Mouse (Mus musculus) myocyte (in vitro differentiated cells): ENCODE measurements around the gene Tanc1.

Experiments used
- MAX ChIP-seq: IDR thresholded peaks from one replicate; pipeline ENCODE4 v1.6.1; 2011; ENCODE audit warnings: low read depth, mild to moderate bottlenecking, control low read depth
- POLR2A ChIP-seq: IDR thresholded peaks from one replicate; pipeline ENCODE4 v1.6.1; 2011; ENCODE audit warnings: low read depth, mild to moderate bottlenecking, control low read depth, moderate library complexity; ENCODE audit not compliant: insufficient read length
- TCF12 ChIP-seq: IDR thresholded peaks from one replicate; pipeline ENCODE4 v1.6.1; 2011; ENCODE audit warnings: mild to moderate bottlenecking, control low read depth; ENCODE audit not compliant: poor library complexity, insufficient read depth, severe bottlenecking

DNA sequence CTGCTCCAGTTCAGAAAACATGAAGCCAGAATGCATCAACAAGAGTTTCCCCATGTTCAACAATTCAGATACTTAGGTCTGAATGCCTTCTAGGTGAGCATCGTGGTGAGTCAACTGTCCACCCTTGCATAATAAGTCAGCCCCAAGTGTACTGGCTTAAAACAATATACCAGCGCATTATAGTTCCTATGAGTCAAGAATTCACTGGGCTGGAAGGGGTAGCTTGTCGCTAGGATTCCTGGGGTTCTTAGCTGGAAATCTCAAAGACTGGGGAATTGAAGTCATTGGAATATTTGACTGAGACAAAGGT is 23.8 kb upstream of the Tanc1 start:
- TF ChIP-seq TCF12 = no peak
- TF ChIP-seq POLR2A = no peak
- no peak for TF ChIP-seq MAX
